Mouse (Mus musculus) E14TG2a.4 (cell line): ENCODE results near the gene 4933416C03Rik.
A peak's percentile ranks its signal among the peaks of the same experiment; 100 is the strongest.

Experiments
- H3K27me3 ChIP-seq: 2 replicates; pipeline ENCODE4 v1.6.1; 2014; ENCODE audit warnings: low read length, control low read depth; ENCODE audit not compliant: insufficient read depth
- H3K36me3 ChIP-seq: 2 replicates; pipeline ENCODE4 v1.6.1; 2014; ENCODE audit warnings: low read length, control low read depth; ENCODE audit not compliant: insufficient read depth
- H3K4me1 ChIP-seq: replicated peaks from 2 replicates; pipeline ENCODE4 v1.6.1; 2014; ENCODE audit warnings: low read depth, low read length, control low read depth
- H3K4me3 ChIP-seq: replicated peaks from 2 replicates; pipeline ENCODE4 v1.5.1; 2014; ENCODE audit warnings: mild to moderate bottlenecking, low read length
- H3K9me3 ChIP-seq: 2 replicates; pipeline ENCODE4 v1.6.1; 2014; ENCODE audit warnings: low read length, control low read depth
- CTCF ChIP-seq: conservative IDR thresholded peaks from 2 replicates; pipeline ENCODE4 v1.5.1; 2014; ENCODE audit warnings: low read length
- NANOG ChIP-seq: IDR thresholded peaks from 2 replicates; pipeline ENCODE4 v1.6.1; 2014; ENCODE audit warnings: borderline replicate concordance, low read length, mixed read lengths
- POU5F1 ChIP-seq: IDR thresholded peaks from 2 replicates; pipeline ENCODE4 v1.6.1; 2014; ENCODE audit warnings: low read length, borderline replicate concordance

4933416C03Rik gene

DNA sequence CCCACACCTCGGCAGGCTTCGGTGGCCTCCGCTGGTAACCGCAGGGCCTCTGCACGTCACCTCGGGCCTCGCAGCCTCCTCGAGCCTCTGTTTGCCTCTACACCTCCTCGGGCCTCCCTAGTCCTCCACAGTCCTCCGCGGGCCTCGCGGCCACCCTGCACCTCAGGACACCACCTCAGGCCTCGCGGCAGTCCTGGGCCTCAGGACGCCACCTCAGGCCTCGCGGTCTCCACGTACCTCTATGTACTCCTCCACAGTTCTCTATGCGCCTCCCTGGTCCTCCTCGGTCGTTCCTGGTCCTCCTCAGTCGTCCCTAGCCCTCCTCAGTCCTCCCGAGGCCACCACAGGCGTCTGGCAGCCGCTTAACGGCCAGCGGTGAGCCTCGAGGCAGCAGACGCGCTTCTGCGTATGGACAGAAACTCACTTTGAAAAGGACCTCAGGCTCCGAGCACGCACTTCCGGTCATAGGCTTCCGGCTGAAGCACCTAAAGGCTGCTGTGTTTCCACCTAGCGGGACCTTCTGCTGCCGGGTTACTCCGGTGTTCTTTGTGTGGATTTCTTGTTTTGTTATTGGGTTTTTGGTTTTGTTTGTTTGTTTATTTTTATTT, at the start of gene 4933416C03Rik:
Gene 4933416C03Rik, minus strand, starts transcription at position 51 of the 608 bp plus-strand sequence.
- Histone ChIP-seq H3K4me1 (peaks cover 11% of the 10 kb centered on the region; the same call in 1 of the 2 replicates), H3K4me3 (peak within 1 kb of the TSS; percentile 71), H3K27me3 (peaks cover 26% of the 10 kb centered on the region), H3K36me3 (no peaks in the 10 kb centered on the region), H3K9me3 (peaks cover 9% of the 10 kb centered on the region)
- no peak for TF ChIP-seq NANOG
- TF ChIP-seq CTCF: no peak
- no peak for TF ChIP-seq POU5F1

DNA sequence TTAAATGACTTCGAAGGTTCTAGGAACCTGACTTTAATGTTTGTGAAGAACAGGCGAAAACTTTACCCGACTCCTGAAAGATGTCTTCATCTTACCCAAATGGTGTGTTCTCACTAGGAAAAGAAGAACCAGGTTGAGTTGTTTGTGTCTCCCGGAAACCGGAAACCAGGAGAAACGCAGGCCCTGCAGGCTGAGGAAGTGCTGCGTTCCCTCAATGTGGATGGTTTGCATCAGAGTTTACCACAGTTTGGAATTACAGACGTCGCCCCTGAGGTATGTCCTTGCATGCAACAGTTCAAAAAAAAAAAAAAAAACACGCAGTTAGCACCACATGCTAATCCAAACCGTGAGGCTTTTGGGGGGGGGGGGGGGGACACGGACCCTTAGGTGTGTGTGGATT, 48.6 kb upstream of the 4933416C03Rik start:
- no peak for TF ChIP-seq NANOG
- TF ChIP-seq POU5F1: no peak
- Histone ChIP-seq H3K4me3 (no peak overlapping the region), H3K4me1 (no peaks in the 10 kb centered on the region), H3K9me3 (no peaks in the 10 kb centered on the region), H3K27me3 (no peaks in the 10 kb centered on the region), H3K36me3 (no peaks in the 10 kb centered on the region)

DNA sequence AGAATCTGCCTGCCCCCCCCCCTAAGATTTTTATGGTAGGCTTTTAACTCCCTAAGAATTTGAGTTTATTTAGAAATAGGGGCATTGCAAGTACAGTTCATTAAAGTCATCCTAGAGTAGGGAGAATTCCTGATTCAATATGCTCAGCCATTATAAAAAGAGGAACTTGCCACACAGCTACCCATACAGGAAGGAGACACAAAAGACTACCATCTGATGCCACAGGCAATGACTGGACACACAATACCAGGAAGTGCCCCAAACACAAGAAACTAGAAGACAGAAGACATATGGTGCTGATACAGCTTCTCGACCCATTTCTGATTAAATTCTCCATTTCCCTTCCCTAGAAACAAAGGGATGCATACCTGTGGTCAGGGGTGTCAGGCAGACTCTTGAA, 43.0 kb upstream of the 4933416C03Rik start:
- Histone ChIP-seq H3K4me3 (no peak overlapping the region), H3K4me1 (no peaks in the 10 kb centered on the region), H3K36me3 (no peaks in the 10 kb centered on the region), H3K27me3 (no peaks in the 10 kb centered on the region), H3K9me3 (peaks cover 5% of the 10 kb centered on the region)
- TF ChIP-seq POU5F1 (no peak), CTCF (no peak), NANOG (no peak)

DNA sequence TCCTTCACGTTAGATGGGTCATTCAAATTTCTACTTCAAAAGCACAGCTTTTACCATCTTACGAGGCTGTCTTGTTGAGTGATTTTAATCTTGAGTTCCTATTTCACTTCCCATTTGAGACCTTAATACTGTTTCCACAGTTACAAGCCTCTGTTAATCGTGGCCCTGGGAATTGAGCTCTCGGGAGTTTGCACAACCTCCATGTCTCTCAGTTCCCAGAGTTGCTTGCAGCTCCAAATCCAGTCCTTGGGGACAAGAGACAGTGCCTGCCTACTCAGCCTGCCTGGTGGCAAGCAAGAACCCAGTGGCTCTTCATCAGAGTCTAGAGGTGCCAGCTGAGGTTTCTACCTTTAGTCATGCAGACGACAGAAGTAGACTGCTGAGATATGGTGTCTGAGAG, 41.0 kb upstream of the 4933416C03Rik start:
- Histone ChIP-seq H3K27me3 (no peaks in the 10 kb centered on the region), H3K9me3 (peaks cover 5% of the 10 kb centered on the region), H3K4me1 (no peaks in the 10 kb centered on the region), H3K36me3 (no peaks in the 10 kb centered on the region), H3K4me3 (no peak overlapping the region)
- no peak for TF ChIP-seq NANOG

DNA sequence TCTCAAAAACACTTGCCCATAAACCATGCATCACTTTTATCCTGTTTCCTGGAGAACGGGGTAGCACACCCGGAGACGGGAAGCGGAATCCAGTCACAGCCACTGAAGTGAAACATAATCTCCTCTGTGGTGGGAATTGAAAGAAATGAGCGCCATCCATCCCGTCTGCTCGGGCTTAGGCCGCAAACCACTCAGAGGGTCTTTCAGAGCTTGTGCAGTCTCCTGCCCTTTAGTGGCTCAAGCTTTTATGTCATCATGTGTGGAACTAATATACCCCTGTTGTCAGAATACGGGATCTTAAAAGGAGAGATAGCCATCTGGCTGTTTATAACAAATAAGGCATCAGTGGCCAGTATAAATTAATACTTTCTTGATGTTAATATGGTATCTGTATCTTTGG, 32.4 kb upstream of the 4933416C03Rik start:
- TF ChIP-seq POU5F1: no peak
- no peak for TF ChIP-seq NANOG
- TF ChIP-seq CTCF: no peak
- Histone ChIP-seq H3K9me3 (no peaks in the 10 kb centered on the region), H3K4me1 (no peaks in the 10 kb centered on the region), H3K27me3 (no peaks in the 10 kb centered on the region), H3K4me3 (no peak overlapping the region), H3K36me3 (no peaks in the 10 kb centered on the region)

DNA sequence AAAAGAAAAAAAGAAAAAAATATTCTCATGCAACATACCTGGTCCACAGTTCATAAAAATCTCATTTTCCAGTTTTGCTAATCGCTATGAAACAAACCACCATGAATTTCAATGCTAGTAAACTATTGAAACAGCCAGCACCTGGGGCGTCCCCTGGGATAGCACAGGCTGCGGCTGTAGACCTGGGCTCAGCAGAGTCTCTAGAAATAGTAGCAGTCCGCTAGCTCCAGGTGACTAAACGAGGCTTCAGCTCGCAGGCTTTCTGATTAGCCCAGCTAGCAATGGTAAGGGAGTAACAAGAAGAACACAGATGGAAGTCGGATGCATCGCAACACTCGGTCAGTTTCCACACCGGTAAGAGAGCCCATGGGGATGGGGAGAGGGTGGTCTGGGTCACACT, 30.0 kb upstream of the 4933416C03Rik start:
- H3K4me1 ChIP-seq: no peaks in the 10 kb centered on the region

DNA sequence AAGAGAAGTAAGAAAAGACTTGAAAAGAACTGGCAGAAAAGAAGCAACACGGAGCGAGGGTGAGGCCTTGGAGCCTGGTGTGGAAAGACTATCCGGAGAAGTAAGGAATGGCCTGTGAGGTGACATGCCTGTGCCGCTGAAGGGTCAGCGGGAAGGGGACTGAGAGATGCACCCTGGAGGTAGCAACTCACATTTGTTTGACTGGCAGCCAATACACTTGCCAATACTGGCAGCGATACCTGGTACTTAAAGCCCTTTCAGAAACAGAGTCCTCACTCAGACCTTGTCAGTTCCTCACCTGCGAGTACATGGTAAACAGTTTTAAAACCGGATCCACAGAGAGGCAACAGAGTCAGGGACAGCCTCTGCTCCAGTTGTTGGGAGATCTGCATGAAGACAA, 26.5 kb upstream of the 4933416C03Rik start:
- TF ChIP-seq CTCF (no peak), NANOG (no peak), POU5F1 (no peak)
- no peaks in the 10 kb centered on the region for H3K36me3 ChIP-seq
- H3K27me3 ChIP-seq: no peaks in the 10 kb centered on the region
- no peaks in the 10 kb centered on the region for H3K4me1 ChIP-seq
- H3K9me3 ChIP-seq: no peaks in the 10 kb centered on the region
- no peak overlapping the region for H3K4me3 ChIP-seq

More for the DNA sequence above, 30.0 kb upstream of the 4933416C03Rik start:
- Histone ChIP-seq H3K9me3 (no peaks in the 10 kb centered on the region), H3K36me3 (no peaks in the 10 kb centered on the region), H3K4me3 (no peak overlapping the region), H3K27me3 (no peaks in the 10 kb centered on the region)
- TF ChIP-seq NANOG: no peak

DNA sequence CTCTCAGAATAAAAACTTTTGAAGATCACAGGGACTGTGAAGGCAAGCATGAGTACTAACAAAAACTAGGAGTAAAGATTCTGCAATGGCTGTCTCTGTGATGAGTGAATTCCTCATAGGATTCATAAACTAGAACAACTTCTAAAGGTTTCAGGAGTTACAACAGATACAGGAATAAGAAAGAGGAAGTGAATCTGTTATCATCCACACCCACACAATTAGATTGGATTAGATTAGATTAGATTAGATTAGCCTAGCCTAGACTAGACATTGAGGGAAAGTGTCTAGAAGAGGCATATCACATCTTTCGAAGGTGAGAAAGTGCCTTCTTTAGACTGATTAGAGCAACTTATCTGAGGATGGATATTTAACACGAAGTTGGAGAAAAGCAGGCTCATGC, 21.5 kb upstream of the 4933416C03Rik start:
- H3K4me3 ChIP-seq: no peak overlapping the region
- no peak for TF ChIP-seq POU5F1
- TF ChIP-seq NANOG: no peak
- no peak for TF ChIP-seq CTCF
- H3K9me3 ChIP-seq: no peaks in the 10 kb centered on the region
- no peaks in the 10 kb centered on the region for H3K27me3 ChIP-seq
- H3K4me1 ChIP-seq: no peaks in the 10 kb centered on the region
- no peaks in the 10 kb centered on the region for H3K36me3 ChIP-seq

DNA sequence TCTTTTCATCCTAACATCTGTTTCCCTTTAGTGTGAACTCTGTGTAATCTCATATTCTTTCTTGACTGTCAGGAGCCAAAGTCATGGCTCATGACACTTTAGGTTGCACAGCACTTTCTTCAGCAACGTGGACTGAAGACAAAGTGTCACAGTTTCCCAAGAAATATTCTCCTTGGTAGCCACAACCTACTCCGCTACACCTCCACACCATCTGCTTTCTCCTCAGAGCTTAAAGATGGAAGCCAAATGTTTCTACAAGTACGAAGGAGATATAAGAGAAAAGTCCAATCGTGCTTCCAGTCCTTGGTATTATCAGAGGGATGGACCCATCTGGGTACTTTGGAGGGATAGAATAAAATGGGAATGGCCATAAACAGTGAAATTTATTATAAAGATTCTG, 18.5 kb upstream of the 4933416C03Rik start:
- Histone ChIP-seq H3K9me3 (no peaks in the 10 kb centered on the region), H3K27me3 (no peaks in the 10 kb centered on the region), H3K36me3 (no peaks in the 10 kb centered on the region), H3K4me1 (no peaks in the 10 kb centered on the region), H3K4me3 (no peak overlapping the region)
- TF ChIP-seq POU5F1 (no peak), CTCF (no peak), NANOG (no peak)
